ENCODE assay signal across 26 mouse cellular contexts in the genomic region with DNA sequence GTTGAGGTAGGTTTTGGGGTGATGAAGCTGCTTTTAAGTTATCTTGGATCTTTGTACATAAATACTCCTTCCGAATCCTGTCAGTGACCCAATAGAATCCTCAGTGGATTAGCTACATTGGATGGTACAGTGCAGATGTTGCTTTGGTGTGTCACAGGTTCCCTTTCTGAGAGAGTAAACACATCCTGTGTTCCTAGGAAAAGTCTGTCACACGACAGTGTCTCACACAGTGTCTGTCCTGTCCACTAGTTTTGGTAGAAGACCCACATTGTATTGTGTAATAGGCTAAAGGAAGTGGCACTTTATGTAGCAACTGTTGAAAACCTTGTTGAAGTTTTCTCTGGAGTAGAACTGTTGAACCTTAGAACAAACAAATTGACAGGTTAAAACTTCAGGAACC. TPM values are rescaled to one million over a fixed set of nuclear protein-coding genes. Genes with fewer than 3 reads are reported as not detected.
"Had no signal": no experiment of that assay in that cellular context is flagged by ENCODE, and none has a peak within 500 bp of the region (broad histone marks: within the 10 kb centered on the region; RNA-seq: fewer than 3 reads in every experiment).

No protein-coding gene starts in this region.

- H3K27me3 ChIP-seq: limb, embryonic 13.5 days; liver, embryonic 12.5 days; liver, embryonic 15.5 days; lung, embryonic 15.5 days; midbrain, embryonic 12.5 days; midbrain, embryonic 15.5 days; neural tube, embryonic 12.5 days; neural tube, embryonic 15.5 days; stomach, embryonic 15.5 days had no signal

- DNase-seq: kidney, adult 2 months; kidney, postnatal 25 days; liver; lung, adult 18-20 months; lung, postnatal 10 days; right cerebral cortex, adult 18-20 months; right cerebral cortex, postnatal 14 days; spleen, adult 18-20 months; thymus, postnatal 25 days had no signal

- H3K4me1 ChIP-seq: limb, embryonic 10.5 days; limb, embryonic 13.5 days; liver, embryonic 12.5 days; liver, embryonic 15.5 days; lung, embryonic 15.5 days; midbrain, embryonic 12.5 days; midbrain, embryonic 15.5 days; neural tube, embryonic 12.5 days; neural tube, embryonic 15.5 days; stomach, embryonic 15.5 days had no signal

- H3K4me3 ChIP-seq: layer of hippocampus, adult 2 months; limb, embryonic 10.5 days; limb, embryonic 13.5 days; liver, embryonic 12.5 days; liver, embryonic 15.5 days; lung, embryonic 15.5 days; midbrain, embryonic 12.5 days; midbrain, embryonic 15.5 days; neural tube, embryonic 12.5 days; neural tube, embryonic 15.5 days; stomach, embryonic 15.5 days had no signal

- ATAC-seq: intestine, postnatal 0 days; liver, embryonic 12.5 days; midbrain, embryonic 15.5 days had no signal

- H3K27ac ChIP-seq: kidney, postnatal 0 days; layer of hippocampus, adult 2 months; limb, embryonic 10.5 days; limb, embryonic 13.5 days; liver, embryonic 12.5 days; liver, embryonic 15.5 days; lung, embryonic 15.5 days; midbrain, embryonic 12.5 days; midbrain, embryonic 15.5 days; neural tube, embryonic 12.5 days; neural tube, embryonic 15.5 days; stomach, embryonic 15.5 days had no signal

- H3K36me3 ChIP-seq: limb, embryonic 10.5 days; limb, embryonic 13.5 days; liver, embryonic 12.5 days; liver, embryonic 15.5 days; lung, embryonic 15.5 days; midbrain, embryonic 12.5 days; midbrain, embryonic 15.5 days; neural tube, embryonic 12.5 days; neural tube, embryonic 15.5 days; stomach, embryonic 15.5 days had no signal

- H3K4me2 ChIP-seq: limb, embryonic 13.5 days; liver, embryonic 12.5 days; liver, embryonic 15.5 days; lung, embryonic 15.5 days; midbrain, embryonic 12.5 days; midbrain, embryonic 15.5 days; neural tube, embryonic 12.5 days; neural tube, embryonic 15.5 days; stomach, embryonic 15.5 days had no signal

- H3K9me3 ChIP-seq: limb, embryonic 10.5 days; limb, embryonic 13.5 days; liver, embryonic 12.5 days; liver, embryonic 15.5 days; lung, embryonic 15.5 days; midbrain, embryonic 12.5 days; midbrain, embryonic 15.5 days; neural tube, embryonic 12.5 days; neural tube, embryonic 15.5 days; stomach, embryonic 15.5 days had no signal

- H3K9ac ChIP-seq: limb, embryonic 13.5 days; liver, embryonic 12.5 days; liver, embryonic 15.5 days; lung, embryonic 15.5 days; midbrain, embryonic 12.5 days; midbrain, embryonic 15.5 days; neural tube, embryonic 12.5 days; neural tube, embryonic 15.5 days; stomach, embryonic 15.5 days had no signal

RNA-seq across cellular contexts. Expression of a gene that starts 54.2 kb away (rescaled TPM):
- total RNA-seq: layer of hippocampus, adult 2 months; layer of hippocampus, postnatal 10 days; left cerebral cortex, postnatal 25 days had no signal
- polyA plus RNA-seq: kidney, adult 2 months; kidney, embryonic 14.5 days; large intestine, adult 2 months; limb, embryonic 10.5 days; limb, embryonic 13.5 days; liver, embryonic 12.5 days; lung, embryonic 15.5 days; midbrain, embryonic 12.5 days; midbrain, embryonic 15.5 days; neural tube, embryonic 12.5 days had no signal
